Mouse (Mus musculus) neural tube, embryonic 13.5 days (tissue): ENCODE measurements around the gene Pitpnm1. TPM values are rescaled to one million over a fixed set of nuclear protein-coding genes. Genes with fewer than 3 reads are reported as not detected.

Source experiments
- ATAC-seq: fragments of 200-750 bp; cut with Nextera tagmentation; 2 replicates; pipeline ENCODE4 v1.8.0; 2017; ENCODE audit warnings: low read depth, mild to moderate bottlenecking, moderate TSS enrichment, moderate library complexity
- H3K27ac ChIP-seq: fragments of 300-500 bp; sonication (generic); replicated peaks from 2 replicates; pipeline ENCODE4 v1.5.1; 2015; ENCODE audit warnings: moderate library complexity, mild to moderate bottlenecking, inconsistent platforms
- H3K27me3 ChIP-seq: fragments of 300-500 bp; sonication (generic); 2 replicates; pipeline ENCODE4 v1.6.1; 2015; ENCODE audit warnings: mild to moderate bottlenecking, inconsistent platforms
- H3K36me3 ChIP-seq: fragments of 300-500 bp; sonication (generic); 2 replicates; pipeline ENCODE4 v1.6.1; 2015; ENCODE audit warnings: mild to moderate bottlenecking, inconsistent platforms
- H3K4me1 ChIP-seq: fragments of 300-500 bp; sonication (generic); replicated peaks from 2 replicates; pipeline ENCODE4 v1.6.1; 2015; ENCODE audit warnings: inconsistent platforms
- H3K4me2 ChIP-seq: fragments of 300-500 bp; sonication (generic); 2 replicates; pipeline ENCODE4 v1.6.1; 2015; ENCODE audit warnings: inconsistent platforms, mild to moderate bottlenecking, moderate library complexity
- H3K4me3 ChIP-seq: fragments of 300-500 bp; sonication (generic); 2 replicates; pipeline ENCODE4 v1.5.1; 2015; ENCODE audit warnings: mild to moderate bottlenecking, inconsistent platforms
- H3K9ac ChIP-seq: fragments of 300-500 bp; sonication (generic); 2 replicates; pipeline ENCODE4 v1.6.1; 2015; ENCODE audit warnings: moderate library complexity, mild to moderate bottlenecking, inconsistent platforms
- H3K9me3 ChIP-seq: fragments of 300-500 bp; sonication (generic); 2 replicates; pipeline ENCODE4 v1.6.1; 2016; ENCODE audit warnings: inconsistent platforms
- WGBS: fragments of 180-500 bp; shearing (Covaris S2); methylation state at CpG from one replicate; pipeline ENCODE4 v1.1.7; 2015; 5-methylcytosine and 5-hydroxymethylcytosine counted together
- polyA plus RNA-seq: library from polyadenylated mRNA; unstranded; fragments of >200 nt; fragmentation: Nextera tagmentation; extraction: Ambion mirVana; gene quantifications from 2 replicates; pipeline ENCODE4 v1.2.1, GENCODE M21; 2015

The Pitpnm1 gene
- 37.0 and 37.8 TPM in 2 replicates for polyA plus RNA-seq

DNA sequence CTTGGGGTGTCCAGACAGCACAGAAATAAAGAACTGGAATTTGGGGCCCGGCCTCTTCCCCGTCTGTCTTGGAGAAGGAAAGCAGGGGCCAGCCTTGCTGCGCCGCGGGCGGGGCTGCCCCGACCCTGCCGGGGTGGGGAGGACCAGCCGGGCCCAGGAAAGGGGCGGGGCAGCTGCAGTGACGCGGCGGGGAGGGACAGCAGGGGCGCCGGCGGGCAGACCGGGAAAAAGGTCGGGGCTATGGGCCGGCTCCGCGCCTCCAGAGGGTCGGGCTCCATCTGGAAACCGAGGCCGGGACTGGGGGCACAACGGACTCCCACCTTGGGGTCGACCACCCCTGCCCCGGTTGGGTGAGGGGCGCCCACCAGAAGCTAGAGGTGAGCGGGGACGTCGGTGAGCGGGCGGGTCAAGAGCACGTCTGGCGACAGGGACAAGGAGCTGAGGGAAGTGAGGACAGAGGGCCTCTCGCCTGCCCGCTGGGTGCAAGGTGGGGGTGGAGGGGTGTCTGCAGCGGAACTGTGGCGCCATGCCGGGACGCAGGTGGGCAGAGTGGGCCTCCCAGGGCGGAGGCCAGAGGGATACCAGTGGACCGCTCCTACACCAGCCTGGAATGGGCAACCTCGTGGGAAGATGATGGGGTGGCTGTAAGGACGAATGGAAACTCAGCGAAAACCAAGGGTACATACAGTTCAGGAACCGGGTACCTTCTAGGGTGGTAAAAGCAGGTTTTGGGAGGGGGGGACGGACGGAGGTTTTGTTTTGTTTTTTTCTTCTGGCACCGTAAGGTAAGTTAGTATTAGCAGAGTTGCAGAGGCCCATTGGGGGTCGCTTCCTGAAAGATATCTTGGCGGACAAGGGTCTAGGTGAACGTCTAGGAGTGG lies at the start of gene Pitpnm1:
Pitpnm1 (plus strand) TSS at position 162 of the 881 bp plus-strand sequence.
- WGBS, result 1% methylated on average over 49 of the region's 53 CpGs

DNA sequence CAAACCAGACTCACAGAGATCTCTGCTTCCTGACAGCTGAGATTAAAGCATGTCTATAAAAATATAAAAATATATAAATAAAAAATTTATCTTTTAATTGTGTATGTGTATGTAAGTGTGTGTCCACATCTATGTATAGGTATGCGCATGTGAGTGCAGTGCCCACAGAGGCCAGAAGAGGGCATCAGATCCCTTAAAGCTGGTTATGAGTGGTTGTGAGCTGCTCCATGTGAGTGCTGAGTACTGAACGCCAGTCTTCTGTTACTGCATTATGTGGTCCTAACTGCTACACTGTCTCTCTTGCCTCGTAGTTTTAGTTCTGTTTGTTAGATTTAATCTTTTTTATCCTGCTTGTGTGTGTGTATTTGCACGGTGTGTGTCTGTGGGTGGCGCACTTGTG lies 48.8 kb upstream of the Pitpnm1 start:
- Histone ChIP-seq H3K4me2 (no peak overlapping the region), H3K9ac (no peak overlapping the region), H3K27me3 (no peaks in the 10 kb centered on the region), H3K36me3 (no peaks in the 10 kb centered on the region), H3K4me1 (peaks cover 4% of the 10 kb centered on the region; the same call in 1 of the 2 replicates), H3K4me3 (no peak overlapping the region), H3K9me3 (no peaks in the 10 kb centered on the region), H3K27ac (no peak overlapping the region)
- 92% methylated on average over 5 of the region's 5 CpGs for WGBS
- no peak for ATAC-seq

More for the DNA sequence above, at the start of gene Pitpnm1:
- H3K9ac ChIP-seq, result peak within 1 kb of the TSS; percentile 80
- H3K27ac ChIP-seq, result peak within 1 kb of the TSS; percentile 78
- peaks cover 16% of the 10 kb centered on the region for H3K27me3 ChIP-seq
- peaks cover 69% of the 10 kb centered on the region for H3K4me1 ChIP-seq
- H3K4me3 ChIP-seq, result peak within 1 kb of the TSS; percentile 60
- ATAC-seq, result no peak
- H3K36me3 ChIP-seq, result peaks cover 7% of the 10 kb centered on the region; the same call in 1 of the 2 replicates
- no peaks in the 10 kb centered on the region for H3K9me3 ChIP-seq
- peak within 1 kb of the TSS; percentile 85 for H3K4me2 ChIP-seq

DNA sequence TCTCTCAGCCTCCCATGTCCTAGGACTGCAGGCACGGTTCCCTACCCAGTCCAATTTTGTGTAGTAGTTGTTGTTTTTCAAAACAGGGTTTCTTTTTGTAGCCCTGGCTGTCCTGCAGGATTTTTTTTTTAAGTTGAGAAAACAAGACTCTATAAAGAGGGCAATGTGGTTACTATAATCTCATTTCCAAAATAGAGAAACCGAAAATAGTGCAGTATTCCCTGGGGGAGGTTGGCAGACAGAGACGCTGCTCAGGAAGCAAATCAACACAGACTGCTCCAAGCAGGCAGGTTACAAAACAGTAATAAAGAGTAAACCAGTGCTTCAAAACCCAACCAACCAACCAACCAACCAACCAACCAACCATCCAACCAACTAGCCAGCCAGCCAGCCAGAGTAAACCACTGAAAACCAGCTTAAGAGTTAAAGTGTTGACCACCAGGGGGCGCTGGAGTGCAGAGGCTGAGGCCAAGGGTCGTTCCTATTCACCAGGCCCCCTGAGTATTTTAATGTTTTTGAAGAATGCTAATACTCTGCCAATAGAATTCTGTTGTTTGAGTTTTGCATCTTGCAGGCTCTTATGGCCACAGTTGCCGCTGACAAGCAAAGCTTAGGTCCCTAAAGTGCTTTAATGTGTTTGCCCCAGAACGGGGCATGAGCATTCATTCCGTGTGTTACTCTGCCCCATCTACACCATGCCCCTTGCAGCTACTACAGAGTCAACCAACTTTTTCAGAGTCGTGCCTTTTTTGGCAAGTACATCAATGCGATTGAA lies 47.9 kb upstream of the Pitpnm1 start:
- no peak overlapping the region for H3K9ac ChIP-seq
- 52% methylated on average over 10 of the region's 10 CpGs for WGBS

DNA sequence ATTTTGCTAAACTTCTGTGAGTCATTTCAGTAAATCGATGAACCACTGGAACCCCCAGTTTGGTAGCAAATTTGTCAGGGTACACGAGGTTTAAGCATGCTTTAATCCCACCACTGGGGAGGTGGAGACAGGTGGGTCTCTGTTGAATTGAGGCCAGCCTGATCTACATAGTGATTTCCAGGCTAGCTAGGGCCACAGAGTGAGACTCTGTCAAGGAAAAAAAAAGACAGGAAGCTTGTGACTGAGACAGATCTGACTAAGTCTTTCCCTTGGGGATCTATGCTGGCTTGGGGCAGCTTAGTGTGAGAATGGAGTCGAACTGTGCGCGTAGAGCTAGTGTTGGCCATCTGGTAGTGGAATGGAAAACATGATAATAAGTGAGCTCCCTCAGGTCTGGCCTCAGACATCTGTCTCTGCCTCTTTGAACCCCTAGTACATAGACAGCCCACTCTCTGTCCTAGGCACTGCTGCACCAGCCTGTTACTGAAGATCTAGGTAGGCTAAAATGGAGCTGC lies 47.2 kb upstream of the Pitpnm1 start:
- Histone ChIP-seq H3K36me3 (no peaks in the 10 kb centered on the region), H3K4me3 (no peak overlapping the region), H3K4me1 (no peaks in the 10 kb centered on the region), H3K9me3 (no peaks in the 10 kb centered on the region), H3K27me3 (no peaks in the 10 kb centered on the region), H3K9ac (no peak overlapping the region), H3K27ac (no peak overlapping the region), H3K4me2 (no peak overlapping the region)
- 72% methylated on average over 5 of the region's 5 CpGs for WGBS
- ATAC-seq, result no peak

More for the DNA sequence above, 47.9 kb upstream of the Pitpnm1 start:
- Histone ChIP-seq H3K27ac (no peak overlapping the region), H3K9me3 (no peaks in the 10 kb centered on the region), H3K27me3 (no peaks in the 10 kb centered on the region), H3K4me2 (no peak overlapping the region), H3K4me1 (no peaks in the 10 kb centered on the region), H3K36me3 (no peaks in the 10 kb centered on the region), H3K4me3 (no peak overlapping the region)
- ATAC-seq, result no peak

DNA sequence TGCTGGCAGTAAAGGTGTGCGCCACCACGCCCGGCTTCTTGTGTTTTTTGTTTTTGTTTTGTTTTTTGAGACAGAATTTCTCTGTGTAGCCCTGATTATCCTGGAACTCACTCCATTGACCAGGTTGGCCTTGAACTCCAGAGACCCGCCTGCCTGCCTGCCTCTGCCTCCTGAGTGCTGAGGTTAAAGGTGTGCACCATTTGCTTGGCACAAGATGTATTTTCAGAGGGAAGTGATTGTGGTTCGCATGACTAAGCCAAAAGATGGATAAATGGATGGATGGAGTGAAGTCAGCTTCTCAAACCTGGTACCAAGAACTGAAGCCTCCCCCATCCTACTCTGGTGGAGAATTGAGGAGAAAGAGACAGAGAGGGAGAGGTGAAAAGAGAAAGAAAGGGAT lies 45.2 kb upstream of the Pitpnm1 start:
- no peaks in the 10 kb centered on the region for H3K36me3 ChIP-seq
- H3K27me3 ChIP-seq, result no peaks in the 10 kb centered on the region
- no peak overlapping the region for H3K4me2 ChIP-seq
- ATAC-seq, result no peak
- no peak overlapping the region for H3K27ac ChIP-seq
- WGBS, result 90% methylated on average over 5 of the region's 5 CpGs
- H3K4me3 ChIP-seq, result no peak overlapping the region
- H3K4me1 ChIP-seq, result no peaks in the 10 kb centered on the region
- no peaks in the 10 kb centered on the region for H3K9me3 ChIP-seq
- no peak overlapping the region for H3K9ac ChIP-seq

DNA sequence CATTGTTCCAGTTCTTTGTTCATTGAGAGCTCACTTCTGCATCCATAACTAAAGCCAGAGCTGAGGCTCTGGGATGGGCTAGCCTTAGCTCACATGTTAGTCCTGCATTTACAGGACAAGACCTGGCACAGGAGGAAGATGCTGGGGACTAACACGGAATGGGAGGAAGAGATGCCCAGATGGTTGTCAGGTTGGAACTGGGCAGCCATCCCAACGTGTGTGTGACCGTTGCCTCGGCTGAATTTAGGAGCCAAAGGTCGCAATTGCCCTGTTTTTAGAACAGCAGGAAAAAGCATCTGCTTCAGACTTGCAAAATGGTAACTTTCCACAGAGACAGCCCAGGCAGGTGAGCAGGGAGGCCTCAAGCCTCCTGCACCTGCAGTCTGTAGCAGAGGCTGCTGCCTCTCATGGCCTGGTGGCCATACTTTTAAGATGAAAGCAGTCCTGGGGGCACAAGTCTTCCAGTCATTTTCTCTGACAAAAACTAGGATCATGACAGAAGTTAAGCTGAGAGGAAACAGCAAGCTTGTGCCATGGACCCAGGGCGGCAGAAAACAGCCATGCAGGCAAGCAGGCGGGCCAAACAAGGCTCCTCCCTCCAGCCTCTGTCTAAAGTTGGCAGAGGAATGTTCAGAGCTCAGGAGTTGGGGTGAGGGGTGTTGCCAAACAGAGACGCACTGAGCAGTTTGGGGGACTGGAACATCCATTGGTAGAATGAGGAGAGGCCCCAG lies 44.4 kb upstream of the Pitpnm1 start:
- 77% methylated on average over 8 of the region's 8 CpGs for WGBS
- ATAC-seq, result no peak

DNA sequence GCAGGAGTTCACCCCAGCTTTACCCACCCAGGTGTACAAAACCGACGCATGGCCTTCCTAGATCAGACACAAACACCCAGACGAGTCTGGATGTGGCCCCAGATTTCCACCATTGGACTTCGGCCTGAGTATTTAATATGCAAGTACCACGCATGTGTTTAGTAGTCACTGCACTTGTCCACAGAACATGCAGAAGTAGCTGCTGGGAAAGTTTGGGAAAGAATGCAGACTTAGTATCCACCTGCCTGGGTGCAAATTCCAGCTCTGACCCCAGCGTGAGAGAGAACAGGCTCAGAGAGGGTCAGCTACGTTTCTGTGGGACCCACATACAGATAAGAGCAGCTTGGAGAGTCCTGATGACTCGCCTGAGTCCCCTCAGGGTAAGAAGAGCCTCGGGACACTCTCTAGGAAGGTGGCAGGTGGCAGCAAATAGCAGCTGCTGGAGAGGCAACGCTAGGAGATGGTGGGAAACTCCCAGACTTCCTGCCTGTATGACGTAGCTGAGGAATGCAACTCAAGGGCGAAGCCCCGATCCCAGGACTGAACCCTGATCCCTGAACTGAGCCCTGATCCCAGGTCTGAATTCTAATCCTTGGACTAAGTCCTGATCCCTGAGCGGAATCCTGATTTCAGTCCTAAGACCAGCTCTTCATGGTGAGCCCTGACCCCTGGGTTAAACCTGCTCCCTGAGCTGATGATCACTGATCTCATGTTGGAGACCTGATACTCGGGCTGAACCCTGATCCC lies 43.7 kb upstream of the Pitpnm1 start:
- H3K9me3 ChIP-seq, result no peaks in the 10 kb centered on the region
- H3K4me2 ChIP-seq, result no peak overlapping the region
- WGBS, result 66% methylated on average over 15 of the region's 15 CpGs
- ATAC-seq, result no peak
- H3K27me3 ChIP-seq, result no peaks in the 10 kb centered on the region
- no peak overlapping the region for H3K4me3 ChIP-seq
- no peak overlapping the region for H3K9ac ChIP-seq
- H3K4me1 ChIP-seq, result no peaks in the 10 kb centered on the region
- no peaks in the 10 kb centered on the region for H3K36me3 ChIP-seq
- H3K27ac ChIP-seq, result no peak overlapping the region

More for the DNA sequence above, 44.4 kb upstream of the Pitpnm1 start:
- Histone ChIP-seq H3K27ac (no peak overlapping the region), H3K4me3 (no peak overlapping the region), H3K9ac (no peak overlapping the region), H3K4me1 (no peaks in the 10 kb centered on the region), H3K27me3 (no peaks in the 10 kb centered on the region), H3K36me3 (no peaks in the 10 kb centered on the region), H3K4me2 (no peak overlapping the region), H3K9me3 (no peaks in the 10 kb centered on the region)

DNA sequence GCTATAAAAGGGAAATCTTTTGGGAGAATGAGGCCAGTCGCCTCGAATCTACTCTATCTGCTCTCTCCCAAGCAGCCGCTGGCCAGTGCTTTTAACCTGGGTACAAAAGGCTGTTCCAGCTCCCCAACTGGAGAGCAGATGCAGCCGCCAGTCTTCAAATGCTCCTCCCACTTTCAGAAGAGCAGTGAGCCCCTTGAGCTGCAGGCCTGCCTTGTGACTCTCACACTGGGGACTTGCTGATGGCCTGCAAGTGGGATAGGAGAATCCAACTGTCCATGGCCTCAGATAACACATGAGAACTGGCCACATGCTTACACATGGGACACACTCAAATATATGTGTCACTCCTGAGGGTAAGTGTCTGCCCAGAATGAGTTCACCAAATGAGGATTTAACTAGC lies 43.1 kb upstream of the Pitpnm1 start:
- Histone ChIP-seq H3K9ac (no peak overlapping the region), H3K27me3 (no peaks in the 10 kb centered on the region), H3K4me1 (no peaks in the 10 kb centered on the region), H3K27ac (no peak overlapping the region), H3K4me2 (no peak overlapping the region), H3K36me3 (no peaks in the 10 kb centered on the region), H3K4me3 (no peak overlapping the region), H3K9me3 (no peaks in the 10 kb centered on the region)
- no peak for ATAC-seq
- 30% methylated on average over 4 of the region's 4 CpGs for WGBS

DNA sequence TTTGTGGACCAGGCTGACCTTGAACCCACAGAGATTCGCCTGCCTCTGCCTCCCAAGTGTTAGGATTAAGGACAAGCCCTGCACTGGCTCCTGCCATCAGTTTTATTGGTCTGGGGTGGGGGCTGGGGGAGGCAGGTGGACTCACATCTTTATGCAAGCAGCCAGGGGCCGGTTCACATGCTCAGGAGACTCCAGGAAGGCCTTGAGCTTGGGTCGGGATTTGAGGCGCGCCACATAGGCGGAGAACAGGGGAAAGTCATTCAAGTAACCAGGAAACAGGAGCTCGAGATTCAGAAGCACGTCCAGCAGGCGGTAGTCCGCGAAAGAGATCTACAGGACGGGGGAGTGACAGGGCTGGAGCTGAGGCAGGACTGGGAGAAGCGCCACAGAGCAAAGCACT lies 42.4 kb upstream of the Pitpnm1 start:
- WGBS, result 85% methylated on average over 13 of the region's 13 CpGs
- Histone ChIP-seq H3K9ac (no peak overlapping the region), H3K27me3 (no peaks in the 10 kb centered on the region), H3K9me3 (no peaks in the 10 kb centered on the region), H3K36me3 (no peaks in the 10 kb centered on the region), H3K4me1 (no peaks in the 10 kb centered on the region), H3K4me2 (no peak overlapping the region), H3K27ac (no peak overlapping the region), H3K4me3 (no peak overlapping the region)
- ATAC-seq, result no peak

DNA sequence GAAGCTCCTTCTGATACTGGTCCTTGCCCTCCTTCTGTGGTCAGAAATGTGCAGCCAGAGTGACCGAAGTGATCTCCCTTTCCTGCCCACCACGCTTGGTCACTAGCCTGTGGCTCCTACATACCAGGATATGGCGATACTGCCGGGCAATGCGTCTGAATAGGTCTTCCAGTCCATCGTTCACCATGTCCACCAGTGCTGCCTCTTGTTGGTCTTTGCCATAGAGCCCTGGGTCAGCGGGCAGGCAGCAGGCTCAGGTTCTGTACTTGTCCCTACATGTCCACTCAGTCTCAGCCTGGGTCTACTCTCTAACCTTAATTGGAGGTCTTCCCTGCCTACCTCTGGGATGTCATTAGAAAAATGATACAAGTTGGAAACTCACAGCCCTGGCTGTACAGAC lies 41.8 kb upstream of the Pitpnm1 start:
- Histone ChIP-seq H3K4me3 (no peak overlapping the region), H3K36me3 (no peaks in the 10 kb centered on the region), H3K27me3 (no peaks in the 10 kb centered on the region), H3K27ac (no peak overlapping the region), H3K4me2 (no peak overlapping the region), H3K4me1 (no peaks in the 10 kb centered on the region), H3K9me3 (no peaks in the 10 kb centered on the region), H3K9ac (no peak overlapping the region)
- ATAC-seq, result no peak
- 94% methylated on average over 7 of the region's 7 CpGs for WGBS

DNA sequence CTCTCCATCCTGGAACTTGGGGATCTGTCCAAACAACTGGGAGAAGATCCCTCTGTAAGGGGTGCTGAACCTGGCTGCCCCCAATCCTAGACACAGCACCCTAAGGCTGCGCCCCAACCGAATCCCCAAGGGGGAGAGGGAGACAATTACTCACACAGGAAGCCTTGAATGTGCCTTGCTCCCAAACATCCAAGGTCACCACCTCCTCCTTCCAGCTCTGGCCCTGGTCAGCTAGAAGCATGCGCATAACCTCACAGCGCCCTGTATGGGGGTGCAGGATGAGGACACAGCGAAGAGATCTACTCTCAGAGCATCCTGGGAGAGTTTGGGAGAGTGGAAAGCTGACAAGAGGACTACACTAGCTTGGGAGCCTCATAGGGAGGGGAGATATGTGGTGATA lies 41.2 kb upstream of the Pitpnm1 start:
- Histone ChIP-seq H3K9ac (no peak overlapping the region), H3K27me3 (no peaks in the 10 kb centered on the region), H3K36me3 (no peaks in the 10 kb centered on the region), H3K9me3 (no peaks in the 10 kb centered on the region), H3K4me2 (no peak overlapping the region), H3K4me3 (no peak overlapping the region), H3K4me1 (no peaks in the 10 kb centered on the region), H3K27ac (no peak overlapping the region)
- no peak for ATAC-seq
- 90% methylated on average over 5 of the region's 5 CpGs for WGBS
